Mouse (Mus musculus): ENCODE measurements around the gene Tnfrsf22.

The Tnfrsf22 gene

DNA sequence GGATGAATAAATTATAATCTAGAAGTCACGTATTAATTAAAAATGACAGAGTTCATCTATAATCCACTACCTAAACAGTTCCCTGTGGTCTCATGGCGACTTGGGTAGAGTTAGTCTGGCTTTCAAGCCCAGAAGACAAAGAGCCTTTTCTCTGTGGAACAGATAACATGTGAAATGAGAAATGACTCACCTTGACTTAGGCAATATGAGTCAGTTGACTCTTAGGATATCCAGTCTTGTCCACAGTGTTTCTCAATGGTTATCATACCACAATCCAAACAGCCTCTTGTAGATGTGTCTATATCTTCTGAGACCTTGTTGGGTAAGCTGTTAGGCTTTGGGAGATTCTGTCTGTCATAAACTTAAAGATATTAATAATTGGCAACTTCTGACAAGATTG lies 18.0 kb downstream of the Tnfrsf22 start:
- no peak for DNase-seq (ENCODE audit: low spot score in 2 of 2)

DNA sequence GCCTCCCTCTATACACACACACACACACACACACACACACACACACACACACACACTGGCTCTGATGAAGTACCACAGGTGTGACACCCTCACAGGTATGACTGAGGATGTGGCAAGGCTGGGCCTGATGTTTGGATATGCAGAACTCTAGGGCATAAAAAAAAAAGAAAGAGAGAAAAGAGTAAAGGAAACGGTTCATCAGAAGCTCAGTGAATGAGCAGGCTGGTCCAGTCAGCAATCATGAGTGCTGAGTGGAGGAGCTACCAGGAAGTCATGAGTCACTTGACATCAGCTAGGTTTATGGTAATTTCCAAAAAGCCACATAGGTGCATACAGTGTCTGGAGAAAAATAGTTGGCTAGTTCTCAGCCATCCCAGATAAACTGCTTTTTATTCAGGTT lies 20.0 kb downstream of the Tnfrsf22 start:
- no peak for DNase-seq (ENCODE audit: low spot score in 2 of 2)

DNA sequence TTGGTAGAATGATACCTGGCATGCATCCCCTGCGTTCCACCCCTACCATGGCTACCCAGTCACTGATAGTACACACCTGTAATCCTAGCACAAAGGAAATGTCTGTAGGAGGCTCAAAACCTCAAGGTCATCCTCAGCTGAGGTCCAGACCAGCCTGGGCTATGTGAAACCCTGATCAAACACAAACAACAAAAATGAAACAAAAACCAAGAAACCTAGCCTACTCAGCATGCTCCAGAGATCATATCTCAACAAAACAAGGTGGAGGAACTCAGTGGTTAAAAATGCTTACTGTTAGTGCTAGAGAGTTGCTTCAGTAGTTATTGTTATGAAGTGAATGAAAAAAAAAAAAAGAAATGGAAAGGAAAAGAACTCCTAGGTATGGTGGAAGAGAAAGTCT lies 20.9 kb downstream of the Tnfrsf22 start, which contains the start of gene Tnfrsf26:
TSS of gene Tnfrsf26 (minus strand) at position 183 of the 400 bp plus-strand sequence.
- DNase-seq (ENCODE audit: low spot score in 2 of 2) = peak in 1 of 2 experiments; percentile 22

DNA sequence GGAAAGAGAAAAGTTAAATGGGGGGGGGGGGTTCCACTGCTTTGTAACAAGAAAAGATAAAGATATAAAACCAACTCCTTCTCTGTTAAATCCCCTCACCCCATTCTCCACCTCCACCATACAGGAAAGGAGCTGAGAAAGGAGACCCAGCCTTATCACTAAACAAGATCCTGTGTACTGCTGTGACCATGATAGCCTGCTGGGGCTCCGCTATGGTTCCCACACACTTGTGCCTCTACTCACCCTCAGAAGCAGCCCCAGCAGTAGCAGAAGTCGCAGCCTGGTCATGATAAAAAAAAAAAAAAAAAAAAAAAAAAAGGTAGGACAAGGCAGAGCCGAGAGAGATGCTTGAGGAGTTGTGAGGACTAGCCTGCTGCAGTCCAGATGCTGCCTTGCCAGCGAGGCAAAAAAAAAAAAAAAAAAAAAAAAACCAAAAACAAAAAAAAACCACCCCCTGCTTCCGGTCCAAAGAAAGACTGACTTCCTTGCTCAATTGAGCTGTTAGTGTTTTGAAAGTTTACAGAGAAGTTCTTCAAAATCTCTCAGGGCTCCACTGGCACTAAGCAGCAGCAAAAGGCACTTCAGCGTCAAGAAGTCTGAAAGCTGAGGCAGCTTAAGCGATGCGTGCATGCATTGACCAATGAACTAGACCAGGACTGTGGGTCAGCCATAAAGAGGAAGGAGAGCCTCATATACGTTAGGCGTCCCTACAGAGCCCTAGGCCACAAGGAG lies 21.7 kb downstream of the Tnfrsf22 start:
- DNase-seq (ENCODE audit: low spot score in 2 of 2) = peak; percentile 22 to 38

DNA sequence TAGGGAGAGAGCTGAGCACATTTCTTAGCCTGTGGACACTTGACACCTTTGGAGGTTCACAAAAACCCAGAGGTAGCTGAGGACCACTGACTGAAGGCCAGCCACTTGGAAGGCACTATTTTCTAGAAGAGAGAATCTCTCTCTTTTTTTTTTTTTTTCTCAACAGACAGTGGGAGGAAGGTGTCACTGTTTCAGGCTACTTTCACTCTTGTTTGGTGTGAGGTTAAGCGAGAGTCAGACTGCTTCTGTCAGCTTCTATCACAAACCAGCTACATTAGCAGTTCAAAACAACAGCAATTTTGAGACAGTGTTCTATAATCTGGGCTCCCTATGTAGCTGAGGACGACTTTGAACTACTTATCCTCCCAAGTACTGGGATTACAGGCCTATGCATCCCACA lies 23.3 kb downstream of the Tnfrsf22 start:
- DNase-seq (ENCODE audit: low spot score in 2 of 2) = no peak

DNA sequence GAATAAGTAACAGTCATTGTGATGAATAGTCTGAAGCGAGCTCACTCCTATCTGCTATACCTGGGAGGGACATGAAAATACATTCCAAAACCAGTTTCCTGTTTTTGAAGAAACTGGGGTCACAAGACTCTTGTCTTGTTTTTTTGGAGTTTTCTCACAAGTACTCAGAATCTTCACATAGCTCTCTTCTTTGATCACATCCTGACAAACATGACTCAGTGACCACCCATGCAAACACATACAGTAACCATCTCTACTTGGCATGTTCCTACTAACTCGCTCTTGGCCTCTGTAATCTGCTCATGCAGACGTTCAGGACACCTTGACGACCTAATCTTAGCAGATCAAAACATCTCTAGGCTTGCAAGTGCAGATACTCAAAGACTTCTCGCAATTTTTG lies 24.3 kb downstream of the Tnfrsf22 start:
- no peak for DNase-seq (ENCODE audit: low spot score in 2 of 2)

DNA sequence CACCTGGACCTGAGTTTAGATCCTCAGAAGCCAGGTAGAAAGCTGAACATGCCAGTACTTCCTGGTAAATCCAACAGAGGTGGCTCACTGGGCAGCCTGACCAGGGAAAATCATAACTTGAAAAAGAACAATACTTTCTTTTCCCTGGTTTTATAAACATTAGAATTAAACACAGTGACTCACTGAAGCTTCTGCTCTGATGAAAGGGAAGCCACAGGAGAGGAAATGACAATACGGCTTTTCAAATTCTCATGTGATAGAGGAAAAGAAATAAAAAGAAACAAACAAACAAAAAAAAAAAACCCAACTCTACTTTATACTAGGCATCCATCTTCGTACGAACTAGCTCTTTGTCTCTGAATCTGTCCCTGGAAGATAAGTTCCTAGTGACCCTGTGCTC lies 24.9 kb downstream of the Tnfrsf22 start:
- no peak for DNase-seq (ENCODE audit: low spot score in 2 of 2)

DNA sequence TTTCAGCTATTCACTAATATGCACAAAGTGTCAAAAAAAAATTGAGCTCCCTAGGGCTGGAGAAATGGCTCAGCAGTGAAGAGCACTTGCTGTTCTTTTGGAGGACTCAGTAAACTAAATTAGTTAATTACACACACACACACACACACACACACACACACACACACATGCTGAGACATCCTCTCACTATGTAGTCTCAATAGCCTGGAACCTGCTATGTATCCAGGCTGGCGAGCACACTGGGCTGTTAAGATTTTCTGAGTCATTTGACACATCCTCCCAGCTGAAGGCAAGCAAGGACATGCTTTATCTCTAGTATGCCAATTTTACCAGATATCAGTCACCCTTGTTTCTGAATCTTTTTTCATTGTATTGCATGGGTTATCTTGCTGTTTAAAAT lies 28.5 kb downstream of the Tnfrsf22 start:
- DNase-seq (ENCODE audit: low spot score in 2 of 2) = no peak

DNA sequence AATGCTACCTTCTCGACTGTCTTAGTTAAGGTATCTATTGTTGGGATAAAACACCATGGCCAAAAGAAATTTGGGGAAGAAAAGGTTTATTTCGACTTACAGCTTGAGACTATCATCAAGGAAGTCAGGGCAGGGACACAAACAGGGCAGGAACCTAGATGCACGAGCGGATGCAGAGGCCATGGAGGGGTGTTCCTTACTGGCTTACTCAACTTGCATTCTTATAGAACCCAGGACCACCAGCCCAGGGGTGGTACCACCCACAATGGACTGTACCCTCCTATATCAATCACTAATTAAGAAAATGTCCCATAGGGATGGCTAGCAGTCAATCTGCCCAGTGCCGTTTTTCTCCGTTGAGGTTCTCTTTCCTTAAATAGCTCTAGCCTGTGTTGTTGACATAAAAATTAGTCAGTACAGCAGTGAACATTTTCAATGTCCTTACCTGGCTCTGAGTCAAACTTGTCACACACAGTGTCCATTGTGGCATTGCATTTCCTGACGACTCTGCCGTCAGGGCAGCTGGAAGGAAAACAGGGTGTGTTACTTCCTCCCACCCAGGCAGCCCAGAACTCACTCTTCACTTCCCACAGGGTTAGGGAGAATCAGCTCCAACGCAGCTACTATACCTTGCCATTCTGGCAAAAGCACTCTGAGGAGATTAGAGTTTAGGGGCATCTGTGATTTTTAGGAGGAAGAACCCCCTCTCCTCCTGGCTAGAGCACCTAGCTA lies 34.9 kb downstream of the Tnfrsf22 start:
- DNase-seq (ENCODE audit: low spot score in 2 of 2) = no peak

DNA sequence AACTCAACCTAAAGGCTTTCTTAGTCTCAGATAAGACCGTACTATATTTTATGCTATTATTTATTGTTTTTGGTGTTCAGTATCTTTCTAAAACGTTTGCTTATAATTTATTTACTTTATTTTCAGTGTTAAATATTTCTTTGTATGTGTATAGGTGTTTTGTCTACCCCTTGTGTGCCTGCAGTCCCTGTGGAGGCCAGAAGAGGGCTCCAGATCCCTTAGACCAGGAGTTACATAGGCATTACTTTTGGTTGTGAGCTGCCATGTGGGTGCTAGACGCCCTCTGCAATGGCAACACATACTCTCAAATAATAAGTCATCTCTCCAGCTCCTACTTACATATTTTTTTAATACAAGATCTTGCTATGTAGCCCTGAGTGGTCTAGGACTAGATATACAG lies 37.2 kb downstream of the Tnfrsf22 start:
- no peak for DNase-seq (ENCODE audit: low spot score in 2 of 2)

DNA sequence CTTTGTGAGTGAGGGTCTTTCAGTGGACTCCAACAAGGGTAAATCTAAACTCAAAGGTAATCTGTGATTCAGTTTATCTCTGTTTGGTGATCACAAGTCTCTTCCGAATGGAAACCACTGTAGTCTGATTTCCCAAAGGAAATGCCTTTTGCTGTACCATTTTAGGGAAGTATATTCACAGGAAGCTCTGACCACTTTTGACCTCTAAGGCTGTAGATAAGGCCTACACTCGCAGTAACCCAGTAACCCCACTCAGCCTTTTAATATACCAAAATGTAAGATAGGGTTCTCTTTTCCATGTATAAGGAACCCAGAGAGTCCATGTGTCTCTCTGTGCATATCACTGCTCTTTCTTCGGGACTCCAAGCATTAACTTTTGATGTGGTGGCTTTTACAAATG lies 44.1 kb downstream of the Tnfrsf22 start:
- DNase-seq (ENCODE audit: low spot score in 2 of 2) = no peak

DNA sequence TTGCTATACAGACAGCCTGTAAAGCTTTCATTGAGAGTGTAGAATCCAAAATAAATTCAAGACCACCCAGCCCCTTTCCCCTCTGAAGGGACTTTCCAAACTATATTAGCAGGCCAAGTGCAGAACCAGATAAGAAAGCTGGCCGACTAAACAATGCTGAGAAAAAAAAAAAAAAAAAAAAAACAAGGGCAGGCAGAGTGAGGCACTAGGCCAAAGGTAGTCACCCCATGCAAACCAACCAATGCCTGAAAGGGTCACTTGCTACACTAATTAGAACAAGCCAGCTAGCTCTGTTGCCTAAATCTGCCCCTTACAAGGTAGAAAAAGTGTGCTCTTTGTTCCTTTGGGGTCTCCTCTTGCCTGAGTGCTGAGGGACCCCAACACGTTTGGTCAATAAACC lies 44.6 kb downstream of the Tnfrsf22 start:
- no peak for DNase-seq (ENCODE audit: low spot score in 2 of 2)

DNA sequence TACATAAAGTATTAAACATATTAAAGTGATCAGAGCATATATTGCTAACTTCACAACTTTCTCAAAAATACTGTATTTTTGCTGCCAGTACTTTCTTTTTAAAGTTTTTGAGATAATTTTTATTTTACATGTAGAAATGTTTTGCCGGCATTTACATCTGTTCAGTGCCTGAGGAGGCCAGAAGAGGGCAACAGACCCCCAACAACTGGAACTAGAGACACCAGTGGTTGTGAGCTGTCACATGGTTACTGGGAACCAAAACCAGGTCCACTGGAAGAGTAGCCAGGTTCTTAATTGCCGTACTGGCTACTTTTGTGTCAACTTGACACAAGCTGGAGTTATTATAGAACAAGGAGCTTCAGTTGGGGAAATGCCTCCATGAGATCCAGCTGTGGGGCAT lies 47.8 kb downstream of the Tnfrsf22 start:
- DNase-seq (ENCODE audit: low spot score in 2 of 2) = no peak

DNA sequence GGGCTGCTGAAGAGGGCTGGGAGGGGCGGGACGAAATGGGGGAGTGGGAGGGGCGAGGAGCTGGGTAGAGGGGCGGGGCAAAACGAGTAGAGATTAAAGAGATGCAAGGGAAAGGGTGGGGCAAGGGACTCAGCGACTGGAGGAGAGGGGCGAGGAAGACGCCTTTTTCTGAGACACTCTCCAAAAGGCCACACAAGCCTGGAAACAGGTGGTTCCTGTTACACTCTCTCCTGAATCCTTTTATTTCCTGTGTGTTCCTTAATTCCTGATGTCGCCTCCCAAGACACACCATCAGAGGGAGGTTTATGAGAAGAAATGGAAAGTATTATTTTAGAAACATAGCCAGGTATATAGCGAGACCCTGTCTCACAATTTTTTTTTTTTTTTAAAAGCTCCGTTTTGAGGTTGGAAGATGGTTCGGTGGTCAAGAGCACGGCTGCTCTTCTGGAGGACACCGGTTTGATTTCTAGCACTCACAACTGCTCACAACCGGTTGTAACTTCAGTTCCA lies 49.2 kb downstream of the Tnfrsf22 start:
- no peak for DNase-seq (ENCODE audit: low spot score in 2 of 2)

DNA sequence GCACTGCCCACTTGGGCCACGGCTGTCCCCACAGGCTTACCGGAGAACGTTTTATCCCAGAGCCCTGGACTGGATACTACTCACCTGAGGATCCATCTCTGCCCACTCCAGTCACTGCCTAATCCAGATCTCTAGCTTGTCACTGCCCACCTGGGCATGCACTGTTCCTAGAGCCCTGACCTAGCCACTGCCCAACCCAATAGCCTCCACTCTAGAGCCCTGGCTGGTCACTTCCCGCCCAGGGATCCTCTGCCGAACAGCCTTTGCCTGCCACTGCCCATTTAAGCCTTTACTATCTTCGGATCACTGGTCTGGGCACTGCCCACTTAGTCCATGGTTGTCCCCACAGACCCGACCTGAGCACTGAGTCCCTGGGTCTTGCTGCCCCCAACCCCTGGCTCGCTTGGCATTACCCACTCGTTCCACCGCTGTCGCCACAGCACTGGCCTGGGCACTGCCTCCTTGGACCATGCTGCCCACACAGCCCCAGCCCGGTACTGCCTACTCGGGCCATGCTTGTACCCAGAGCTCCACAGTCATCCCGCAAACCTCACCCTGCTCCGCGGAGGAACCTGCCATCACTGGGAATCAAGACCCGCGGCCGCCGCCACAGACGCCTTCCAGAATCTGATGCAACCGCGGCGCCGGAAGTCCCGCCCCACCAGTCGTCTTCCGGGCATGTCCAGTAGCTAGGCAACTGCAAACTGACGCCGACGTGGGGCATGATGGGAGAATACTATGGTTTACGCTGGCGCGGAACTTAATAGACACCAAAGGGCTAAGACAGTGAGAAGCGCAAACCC lies 49.8 kb downstream of the Tnfrsf22 start, which contains the start of gene Cars:
TSS of gene Cars (minus strand) at position 663 of the 803 bp plus-strand sequence.
- DNase-seq (ENCODE audit: low spot score in 2 of 2) = peak; percentile 95 to 96

DNA sequence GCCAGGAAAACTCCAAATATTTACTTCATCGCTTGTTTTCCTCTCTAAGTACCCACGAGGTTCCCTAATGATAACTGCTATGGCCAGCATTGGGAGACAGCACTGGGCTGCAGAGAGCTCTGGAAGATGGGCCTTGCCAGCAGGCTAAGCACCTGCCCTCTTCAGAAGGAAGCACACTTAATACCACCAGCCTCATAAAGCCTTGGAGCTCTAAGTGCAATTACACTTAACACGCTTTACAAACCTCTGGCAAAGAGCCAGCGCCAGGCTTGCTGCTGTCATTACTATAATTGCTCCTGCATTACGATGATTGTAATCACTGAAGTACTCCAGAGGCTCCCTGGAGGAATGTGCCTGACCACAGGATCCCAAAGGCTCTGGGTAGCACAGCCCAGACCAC lies 54.6 kb downstream of the Tnfrsf22 start:
- no peak for DNase-seq (ENCODE audit: low spot score in 2 of 2)

DNA sequence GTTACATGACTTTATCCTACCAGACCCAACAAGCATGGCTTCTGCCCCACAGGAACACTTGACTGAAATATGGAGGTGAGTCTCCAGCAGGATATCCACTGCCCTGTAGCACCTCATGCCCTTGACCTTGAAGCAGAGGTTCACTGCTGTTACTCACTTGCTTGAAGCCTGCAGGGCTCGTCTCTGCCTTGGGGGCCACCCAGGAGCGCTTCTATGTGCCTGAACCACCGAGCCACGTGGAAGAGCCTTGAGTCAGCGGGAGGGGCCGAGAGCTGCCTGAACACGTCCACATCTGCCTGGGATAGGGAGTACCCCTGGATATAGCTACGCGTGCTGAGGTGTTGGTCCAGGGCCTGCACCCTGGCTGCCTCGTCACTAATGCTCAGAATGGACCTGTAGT lies 57.2 kb downstream of the Tnfrsf22 start:
- no peak for DNase-seq (ENCODE audit: low spot score in 2 of 2)

DNA sequence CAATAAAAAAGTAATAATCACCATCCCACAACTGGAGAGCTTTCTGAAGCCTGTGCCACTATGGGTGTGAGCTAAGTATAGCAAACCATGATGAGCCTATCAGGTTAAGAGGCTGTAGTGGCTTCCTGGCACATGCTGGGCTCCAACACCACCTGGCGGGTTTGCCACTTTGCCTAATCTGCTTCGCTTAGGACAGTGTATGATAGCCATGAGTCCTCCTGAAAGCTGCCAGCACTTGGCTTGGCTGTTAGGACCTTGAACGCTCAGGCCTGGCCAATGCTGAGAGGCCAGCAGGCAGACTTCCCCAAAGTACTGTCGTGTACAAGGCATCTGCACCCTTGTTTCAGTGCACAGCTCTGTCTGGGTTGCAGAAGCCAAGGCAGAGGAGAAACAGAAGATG lies 61.5 kb downstream of the Tnfrsf22 start:
- DNase-seq (ENCODE audit: low spot score in 2 of 2) = no peak

DNA sequence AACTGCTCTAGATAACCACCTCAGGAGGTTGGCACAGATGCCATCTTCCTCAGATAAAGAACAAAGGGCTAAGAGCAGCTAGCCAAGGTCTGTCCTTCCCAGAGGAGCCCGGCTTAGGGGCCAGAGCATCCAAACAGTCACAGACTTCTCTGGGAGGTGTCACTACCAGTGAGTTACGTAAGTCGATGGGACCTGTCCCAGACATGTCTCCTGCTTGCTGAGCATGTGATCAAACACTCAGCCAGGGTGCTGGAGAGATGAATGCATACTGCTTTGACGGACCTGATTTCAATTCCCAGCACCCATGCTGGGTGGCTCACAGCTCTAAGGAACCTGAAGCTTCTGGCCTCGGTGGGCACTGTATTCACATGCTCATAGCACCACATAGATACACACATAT lies 61.9 kb downstream of the Tnfrsf22 start:
- DNase-seq (ENCODE audit: low spot score in 2 of 2) = no peak

All from spleen, postnatal 36 days (tissue).